Mouse (Mus musculus): ENCODE data around the gene Tent4a. TPM values are rescaled to one million over a fixed set of nuclear protein-coding genes. Genes with fewer than 3 reads are reported as not detected.
A peak's percentile ranks its signal among the peaks of the same experiment; 100 is the strongest.

The Tent4a gene
- polyA plus RNA-seq, 1 experiment from 2014 or later: 6.2 TPM

DNA sequence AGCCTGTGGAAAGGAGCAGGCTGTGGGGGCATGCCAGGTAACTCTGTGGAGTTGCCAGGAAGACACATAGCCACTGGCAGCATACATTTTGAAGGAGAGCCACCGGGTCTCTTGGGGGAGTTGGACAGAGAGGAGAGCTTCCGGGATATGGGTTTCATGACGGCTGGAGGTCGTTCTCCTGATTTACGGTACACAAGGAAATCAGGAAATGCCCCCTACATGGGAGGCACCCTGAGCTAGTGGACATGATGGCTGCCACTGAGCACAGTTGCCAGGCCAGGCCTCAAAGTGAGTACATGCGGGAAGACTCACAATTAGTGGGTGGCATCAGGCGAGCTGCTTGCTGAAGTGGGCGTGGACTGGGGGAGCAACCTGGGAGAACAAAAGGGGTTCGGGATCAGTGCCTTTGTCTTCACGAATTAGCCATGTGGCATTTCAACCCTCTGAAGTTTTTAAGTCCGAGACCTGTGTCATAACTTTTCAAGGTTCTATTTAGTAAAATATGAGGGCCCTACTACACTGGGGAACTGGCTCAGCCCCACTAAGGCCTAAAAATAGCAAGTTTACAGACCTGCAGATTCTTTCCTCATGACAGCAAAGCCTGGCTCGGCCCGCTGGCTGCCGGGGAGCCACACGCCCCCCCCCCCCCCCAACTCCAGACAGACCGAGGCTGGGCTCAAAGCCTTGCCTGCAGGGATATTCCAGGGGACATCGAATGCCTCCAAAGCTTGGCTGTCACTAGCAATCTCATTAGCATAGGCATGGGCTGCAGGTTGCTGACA lies 8.3 kb upstream of the Tent4a start:
- WGBS: 30% methylated on average over 17 of the region's 17 CpGs
- Histone ChIP-seq H3K36me3 (no peaks in the 10 kb centered on the region), H3K4me1 (peaks cover 50% of the 10 kb centered on the region), H3K4me3 (no peak overlapping the region), H3K9me3 (no peaks in the 10 kb centered on the region), H3K9ac (no peak overlapping the region), H3K27me3 (no peaks in the 10 kb centered on the region), H3K4me2 (peak overlapping the region; percentile 26; the same call in 1 of the 2 replicates), H3K27ac (peak overlapping the region; percentile 81)
- peak; percentile 33; the same call in 1 of the 2 replicates for ATAC-seq (ENCODE audit: insufficient number of reproducible peaks, low FRiP score, low TSS enrichment, low read depth)

DNA sequence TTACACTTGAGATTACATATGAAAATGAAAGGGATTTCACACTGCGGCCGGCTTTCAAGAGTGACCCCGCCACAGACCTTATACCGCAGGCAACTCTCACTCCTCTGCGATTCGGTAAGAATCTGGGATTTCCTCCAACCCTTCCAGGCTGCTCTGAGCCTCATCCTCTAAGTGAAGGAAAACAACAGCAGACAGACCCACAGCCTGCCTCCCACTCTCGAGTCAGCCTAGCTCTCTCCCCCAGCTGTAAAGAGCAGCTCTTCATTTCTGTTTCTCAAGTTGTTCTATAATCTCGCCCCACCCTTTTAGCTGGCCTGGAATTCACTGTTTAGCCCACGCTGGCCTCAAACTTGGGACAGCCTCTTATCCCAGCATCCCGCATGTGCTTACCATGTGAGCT lies 7.4 kb upstream of the Tent4a start:
- Histone ChIP-seq H3K4me2 (no peak overlapping the region), H3K36me3 (no peaks in the 10 kb centered on the region), H3K27ac (peak overlapping the region; percentile 81), H3K9ac (no peak overlapping the region), H3K27me3 (no peaks in the 10 kb centered on the region), H3K4me3 (no peak overlapping the region), H3K9me3 (no peaks in the 10 kb centered on the region), H3K4me1 (peaks cover 50% of the 10 kb centered on the region)
- 52% methylated on average over 10 of the region's 10 CpGs for WGBS
- ATAC-seq (ENCODE audit: insufficient number of reproducible peaks, low FRiP score, low TSS enrichment, low read depth): no peak

DNA sequence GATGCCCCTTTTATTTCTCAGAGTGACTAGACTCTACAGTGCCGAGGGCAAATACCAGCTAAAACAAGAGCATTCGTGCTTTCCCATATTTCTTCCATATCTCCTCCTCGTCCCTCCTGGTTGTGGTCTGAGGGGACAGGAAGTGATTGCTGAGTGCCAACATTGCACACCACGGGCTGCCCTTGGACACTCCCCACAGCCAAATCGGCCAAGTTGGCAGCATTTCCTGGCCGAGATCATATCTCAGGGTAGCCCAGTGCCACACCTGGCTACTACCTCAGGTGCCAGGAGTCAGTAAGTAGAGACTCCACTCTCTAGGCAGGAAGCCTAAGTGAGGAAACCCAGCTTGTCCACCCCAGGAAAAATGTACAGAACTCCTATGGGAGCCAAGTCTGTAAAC lies 6.8 kb upstream of the Tent4a start:
- WGBS: 70% methylated on average over 6 of the region's 6 CpGs
- H3K27ac ChIP-seq: peak overlapping the region; percentile 81
- H3K9ac ChIP-seq: no peak overlapping the region
- no peak overlapping the region for H3K4me2 ChIP-seq
- H3K4me3 ChIP-seq: no peak overlapping the region
- peaks cover 53% of the 10 kb centered on the region for H3K4me1 ChIP-seq
- no peaks in the 10 kb centered on the region for H3K9me3 ChIP-seq
- ATAC-seq (ENCODE audit: insufficient number of reproducible peaks, low FRiP score, low TSS enrichment, low read depth): no peak
- no peaks in the 10 kb centered on the region for H3K27me3 ChIP-seq
- H3K36me3 ChIP-seq: no peaks in the 10 kb centered on the region

DNA sequence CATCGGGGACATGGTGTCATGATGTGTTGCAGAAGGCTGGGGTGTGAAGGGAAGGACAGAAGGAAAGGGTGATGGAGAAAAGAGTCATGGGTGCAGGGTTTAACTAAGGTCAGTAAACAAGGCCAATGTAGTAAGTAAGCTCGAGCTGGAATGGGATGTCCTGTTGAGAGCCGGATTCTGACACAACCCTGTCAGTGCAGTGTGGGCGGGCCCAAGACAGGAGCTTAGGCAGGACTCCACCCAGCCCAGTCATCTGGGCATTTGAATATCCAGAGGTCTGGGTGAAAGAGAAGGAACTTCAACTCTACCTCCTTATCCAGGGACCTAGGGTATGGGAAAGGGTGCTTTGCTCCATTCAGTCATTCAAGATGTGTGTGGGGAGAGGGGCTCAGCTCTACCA lies 3.9 kb upstream of the Tent4a start:
- Histone ChIP-seq H3K4me2 (no peak overlapping the region), H3K9me3 (no peaks in the 10 kb centered on the region), H3K27ac (no peak overlapping the region)

DNA sequence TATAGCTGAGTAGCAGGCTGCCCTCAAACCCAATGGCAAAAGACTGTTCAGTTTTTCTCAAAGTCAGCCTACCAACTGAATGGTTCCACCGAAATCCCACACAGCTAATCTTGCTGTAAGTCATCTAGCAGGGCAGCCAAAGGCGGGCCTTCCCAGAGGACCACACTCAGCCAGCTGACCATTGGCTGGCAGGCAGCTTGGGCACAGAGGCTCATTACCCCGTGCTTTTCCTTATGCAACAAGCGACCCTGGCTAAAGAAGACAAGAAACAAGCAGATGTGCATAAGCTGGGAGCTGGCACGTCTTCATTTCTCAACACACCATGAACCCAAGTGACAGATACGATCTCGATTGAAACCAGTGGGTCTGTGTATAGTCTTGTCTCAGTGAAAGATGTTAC lies 2.9 kb upstream of the Tent4a start:
- H3K4me1 ChIP-seq: peaks cover 51% of the 10 kb centered on the region
- no peak for ATAC-seq (ENCODE audit: insufficient number of reproducible peaks, low FRiP score, low TSS enrichment, low read depth)
- H3K36me3 ChIP-seq: no peaks in the 10 kb centered on the region
- H3K4me3 ChIP-seq: no peak overlapping the region
- H3K4me2 ChIP-seq: no peak overlapping the region
- WGBS: 82% methylated on average over 7 of the region's 7 CpGs
- no peak overlapping the region for H3K27ac ChIP-seq
- H3K27me3 ChIP-seq: no peaks in the 10 kb centered on the region
- no peak overlapping the region for H3K9ac ChIP-seq
- H3K9me3 ChIP-seq: no peaks in the 10 kb centered on the region

More for the DNA sequence above, 3.9 kb upstream of the Tent4a start:
- H3K4me1 ChIP-seq: peaks cover 52% of the 10 kb centered on the region
- no peak overlapping the region for H3K9ac ChIP-seq
- no peaks in the 10 kb centered on the region for H3K27me3 ChIP-seq
- no peak overlapping the region for H3K4me3 ChIP-seq
- WGBS: 20% methylated on average over 4 of the region's 4 CpGs
- H3K36me3 ChIP-seq: no peaks in the 10 kb centered on the region
- ATAC-seq (ENCODE audit: insufficient number of reproducible peaks, low FRiP score, low TSS enrichment, low read depth): no peak

DNA sequence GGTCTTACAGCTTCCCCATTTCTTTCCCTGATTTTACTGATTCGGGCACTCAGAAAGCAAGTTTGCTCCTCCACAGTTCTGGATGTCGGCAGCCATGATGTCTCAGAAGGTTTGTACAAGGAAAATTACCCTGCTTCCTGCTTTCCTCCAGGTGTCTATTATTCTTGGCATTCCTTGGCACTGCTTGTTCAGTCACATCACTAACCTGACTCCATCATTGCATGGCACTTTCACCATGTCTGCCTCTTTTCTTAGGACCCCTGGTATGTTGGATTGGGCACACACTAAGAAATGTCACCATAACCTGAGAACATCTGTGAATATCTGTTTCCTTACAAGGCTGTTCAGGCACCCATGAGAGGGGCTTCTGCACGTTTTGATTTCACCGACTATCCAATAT lies 1.6 kb upstream of the Tent4a start:
- no peaks in the 10 kb centered on the region for H3K36me3 ChIP-seq
- ATAC-seq (ENCODE audit: insufficient number of reproducible peaks, low FRiP score, low TSS enrichment, low read depth): no peak
- no peaks in the 10 kb centered on the region for H3K27me3 ChIP-seq
- peak overlapping the region; percentile 95 for H3K27ac ChIP-seq
- no peak overlapping the region for H3K9ac ChIP-seq
- H3K4me1 ChIP-seq: peaks cover 54% of the 10 kb centered on the region
- no peak overlapping the region for H3K4me3 ChIP-seq
- H3K4me2 ChIP-seq: peak overlapping the region; percentile 85; the same call in 1 of the 2 replicates
- WGBS: 65% methylated on average over 4 of the region's 4 CpGs
- H3K9me3 ChIP-seq: no peaks in the 10 kb centered on the region

DNA sequence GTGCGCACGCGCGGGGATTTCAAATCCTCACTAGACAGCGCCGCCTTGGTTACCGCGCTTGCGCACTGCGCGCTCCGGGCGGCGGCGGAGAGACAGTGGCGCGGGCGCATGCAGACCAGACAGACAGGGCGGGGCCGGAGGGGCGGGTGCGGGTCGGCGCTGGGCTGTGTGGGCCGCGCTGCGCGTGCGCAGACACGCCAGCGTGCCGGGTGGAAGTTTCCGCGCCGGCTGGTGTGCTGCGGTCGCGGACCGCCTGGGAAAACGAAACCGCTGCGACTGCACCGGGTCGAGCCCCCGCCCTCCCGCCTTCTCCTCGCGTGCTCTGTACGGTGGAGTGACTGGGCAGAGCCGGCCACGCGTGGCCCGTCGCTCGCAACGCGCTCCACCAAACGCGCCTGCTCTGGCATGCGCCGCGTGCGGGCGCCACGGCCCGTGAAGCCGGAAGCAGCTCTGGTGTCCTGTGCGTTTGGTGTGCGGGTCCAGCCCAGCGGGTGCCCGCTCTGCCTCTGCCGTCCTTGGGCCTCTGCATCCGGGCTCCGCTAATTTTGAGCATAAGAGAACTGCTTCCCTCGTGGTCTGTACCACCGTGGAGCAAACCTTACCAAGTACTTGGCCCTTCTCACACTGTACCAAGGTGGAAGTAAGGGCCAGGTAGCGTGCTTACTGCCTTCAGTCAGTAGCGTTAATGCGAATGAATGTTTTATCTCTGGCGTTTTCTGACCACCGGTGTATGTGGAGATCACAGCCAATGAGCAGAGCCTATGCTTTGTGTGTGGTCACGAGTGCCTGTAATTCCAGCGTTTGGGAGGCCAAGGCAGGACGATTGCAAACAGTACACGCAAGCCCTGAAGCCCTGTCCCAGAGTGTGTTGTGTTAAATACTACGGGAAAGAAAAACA lies 486 bp upstream of the Tent4a start:
- peak overlapping the region; percentile 85 for H3K4me2 ChIP-seq
- H3K27me3 ChIP-seq: no peaks in the 10 kb centered on the region
- whole genome bisulfite sequencing: under 1% methylated on average over 76 of the region's 86 CpGs
- peak; percentile 98 for ATAC-seq (ENCODE audit: insufficient number of reproducible peaks, low FRiP score, low TSS enrichment, low read depth)
- peaks cover 57% of the 10 kb centered on the region for H3K4me1 ChIP-seq
- no peaks in the 10 kb centered on the region for H3K9me3 ChIP-seq
- H3K27ac ChIP-seq: peak overlapping the region; percentile 95
- peak overlapping the region; percentile 87 for H3K9ac ChIP-seq
- peaks cover 5% of the 10 kb centered on the region; the same call in 1 of the 2 replicates for H3K36me3 ChIP-seq
- H3K4me3 ChIP-seq: peak overlapping the region; percentile 93

DNA sequence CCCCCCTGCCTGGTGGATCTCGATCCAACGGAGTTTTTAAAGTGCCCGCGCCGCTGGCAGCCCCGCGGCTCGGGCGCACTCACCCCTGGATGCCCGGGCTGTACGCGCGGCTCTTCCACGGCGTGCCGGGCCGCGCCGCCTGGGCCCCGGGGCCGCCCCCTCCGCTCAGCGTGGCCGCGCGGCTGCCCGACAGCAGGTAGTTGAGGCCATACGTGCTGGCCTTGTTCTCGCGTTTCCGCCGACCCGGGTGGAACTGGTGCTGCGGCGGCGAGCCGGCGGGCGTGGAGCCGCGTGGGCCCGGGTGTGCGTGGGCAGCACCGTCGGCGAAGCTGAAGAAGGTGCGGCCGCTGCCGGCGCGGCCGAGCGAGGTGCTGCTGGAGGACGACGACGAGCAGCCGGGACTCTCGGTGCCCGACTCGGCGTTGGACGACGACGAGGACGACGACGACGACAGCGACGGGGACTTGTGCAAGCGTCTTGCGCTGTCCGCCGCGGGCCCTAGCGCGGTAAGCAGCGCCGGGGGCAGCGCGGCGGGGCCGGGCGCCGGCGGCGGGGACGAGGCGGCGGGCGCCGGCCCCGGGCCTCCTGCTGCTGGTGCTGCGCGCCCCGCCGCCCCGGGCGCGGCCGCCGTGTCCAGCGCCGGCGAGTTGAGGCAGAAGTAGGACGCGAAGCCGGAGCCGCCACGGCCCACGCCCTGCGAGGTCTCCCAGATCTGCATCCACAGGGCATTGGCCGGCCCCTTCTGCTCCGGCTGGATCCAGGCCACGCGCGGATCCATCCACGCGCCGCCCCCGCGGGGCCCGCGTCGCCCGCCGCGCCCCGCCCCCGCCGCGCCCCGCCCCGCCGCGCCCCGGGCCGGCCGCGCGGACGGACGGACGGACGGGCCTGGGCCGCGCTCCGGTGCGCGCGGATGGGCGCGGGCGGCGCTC lies 748 bp downstream of the Tent4a start, which contains the start of gene Nsun2:
Gene Nsun2 (plus strand): TSS at position 342 of the 929 bp plus-strand sequence.
- peaks cover 49% of the 10 kb centered on the region for H3K4me1 ChIP-seq
- peaks cover 11% of the 10 kb centered on the region; the same call in 1 of the 2 replicates for H3K36me3 ChIP-seq
- H3K27ac ChIP-seq: peak within 1 kb of the TSS; percentile 94
- H3K4me2 ChIP-seq: peak within 1 kb of the TSS; percentile 79
- H3K9ac ChIP-seq: peak within 1 kb of the TSS; percentile 87
- H3K27me3 ChIP-seq: no peaks in the 10 kb centered on the region
- peak; percentile 4; the same call in 1 of the 2 replicates for ATAC-seq (ENCODE audit: insufficient number of reproducible peaks, low FRiP score, low TSS enrichment, low read depth)
- WGBS: under 1% methylated on average over 111 of the region's 155 CpGs
- H3K4me3 ChIP-seq: peak within 1 kb of the TSS; percentile 93
- no peaks in the 10 kb centered on the region for H3K9me3 ChIP-seq

DNA sequence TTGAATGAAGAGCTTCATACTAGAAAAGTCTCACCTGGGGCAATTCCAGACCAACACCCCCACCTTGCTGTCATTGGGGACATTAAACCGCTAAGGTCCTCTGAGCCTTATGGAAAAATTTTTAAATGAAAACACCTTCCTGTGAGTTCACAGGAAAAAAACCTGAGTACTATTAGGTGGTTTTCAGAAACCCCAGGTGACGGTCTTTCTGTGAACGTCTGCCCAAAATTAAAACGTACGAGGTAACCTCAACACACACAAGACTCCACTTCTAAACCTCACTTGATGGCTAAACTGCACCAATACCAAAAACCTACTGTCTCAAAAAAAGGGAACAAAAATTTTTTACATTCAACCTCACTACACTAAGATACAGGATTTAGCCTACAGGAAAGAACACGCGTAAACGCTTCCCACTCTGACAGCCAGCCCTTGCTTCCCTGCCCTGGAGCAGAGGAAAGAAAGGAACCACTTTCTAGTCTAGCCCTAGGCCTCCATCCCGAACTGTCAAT lies 1.5 kb downstream of the Tent4a start:
- peak overlapping the region; percentile 87 for H3K9ac ChIP-seq
- no peaks in the 10 kb centered on the region for H3K27me3 ChIP-seq
- 2% methylated on average over 9 of the region's 9 CpGs for WGBS
- peak overlapping the region; percentile 79 for H3K4me2 ChIP-seq
- H3K4me3 ChIP-seq: peak overlapping the region; percentile 93
- peak overlapping the region; percentile 94 for H3K27ac ChIP-seq
- no peaks in the 10 kb centered on the region for H3K9me3 ChIP-seq
- H3K4me1 ChIP-seq: peaks cover 44% of the 10 kb centered on the region
- ATAC-seq (ENCODE audit: insufficient number of reproducible peaks, low FRiP score, low TSS enrichment, low read depth): no peak
- peaks cover 11% of the 10 kb centered on the region; the same call in 1 of the 2 replicates for H3K36me3 ChIP-seq

DNA sequence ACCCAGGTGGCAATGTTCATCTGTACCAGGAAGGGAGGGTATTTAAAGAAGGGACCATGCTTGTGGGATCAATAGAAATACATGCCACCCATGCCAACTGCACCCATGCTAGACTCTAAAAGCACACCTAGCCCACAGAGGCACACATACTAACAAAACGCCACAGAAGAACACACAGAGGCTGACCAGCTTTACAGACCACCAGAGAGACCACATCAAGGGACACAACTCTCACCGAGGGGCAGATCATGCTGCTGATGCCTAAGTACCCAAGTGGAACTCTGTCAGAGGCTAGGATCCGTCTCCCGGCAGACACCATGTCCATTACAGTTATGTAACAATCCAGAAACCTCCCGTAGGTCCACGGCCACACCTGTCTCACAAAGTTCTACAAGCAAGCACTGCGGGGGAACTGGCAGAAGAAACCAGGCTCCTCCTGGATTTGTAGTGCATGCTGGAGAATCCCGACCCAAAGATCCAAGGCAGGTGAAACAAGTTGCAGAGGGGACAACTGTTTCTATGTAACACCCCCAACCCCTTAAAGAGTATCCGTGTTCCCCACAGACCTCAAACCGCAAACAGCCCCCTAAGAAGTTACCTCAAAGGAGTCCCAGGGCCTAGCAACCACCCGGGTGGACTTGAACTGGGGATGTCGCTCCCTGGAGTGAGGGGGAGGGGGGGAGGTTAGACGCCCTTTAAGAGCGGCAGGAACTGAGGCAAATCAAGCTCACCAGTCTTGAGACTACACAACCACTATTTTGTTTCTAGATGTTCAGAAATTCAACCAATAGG lies 2.1 kb downstream of the Tent4a start:
- peak overlapping the region; percentile 11; the same call in 1 of the 2 replicates for H3K9ac ChIP-seq
- 14% methylated on average over 14 of the region's 14 CpGs for WGBS
- H3K4me1 ChIP-seq: peaks cover 48% of the 10 kb centered on the region

More for the DNA sequence above, 2.1 kb downstream of the Tent4a start:
- no peak for ATAC-seq (ENCODE audit: insufficient number of reproducible peaks, low FRiP score, low TSS enrichment, low read depth)
- Histone ChIP-seq H3K4me3 (peak overlapping the region; percentile 93), H3K4me2 (peak overlapping the region; percentile 79), H3K36me3 (peaks cover 11% of the 10 kb centered on the region; the same call in 1 of the 2 replicates), H3K27me3 (no peaks in the 10 kb centered on the region), H3K27ac (no peak overlapping the region), H3K9me3 (no peaks in the 10 kb centered on the region)

Measured in limb, embryonic 15.5 days (tissue).